Mouse (Mus musculus): ENCODE measurements around the gene Prdm16.

Gene Prdm16

GRCm38 (mm10) chr4:154516470-154516869 is 120.2 kb downstream of the Prdm16 start:
- no peak for DNase-seq (ENCODE audit: low read depth, low spot score)

GRCm38 (mm10) chr4:154513664-154514063 is 123.0 kb downstream of the Prdm16 start:
- no peak for DNase-seq (ENCODE audit: low read depth, low spot score)

- DNase-seq (ENCODE audit: low read depth, low spot score), result no peak
Measured at GRCm38 (mm10) chr4:154512518-154513090, 124.1 kb downstream of the Prdm16 start.

GRCm38 (mm10) chr4:154511767-154512166 is 124.9 kb downstream of the Prdm16 start:
- no peak for DNase-seq (ENCODE audit: low read depth, low spot score)

DNA sequence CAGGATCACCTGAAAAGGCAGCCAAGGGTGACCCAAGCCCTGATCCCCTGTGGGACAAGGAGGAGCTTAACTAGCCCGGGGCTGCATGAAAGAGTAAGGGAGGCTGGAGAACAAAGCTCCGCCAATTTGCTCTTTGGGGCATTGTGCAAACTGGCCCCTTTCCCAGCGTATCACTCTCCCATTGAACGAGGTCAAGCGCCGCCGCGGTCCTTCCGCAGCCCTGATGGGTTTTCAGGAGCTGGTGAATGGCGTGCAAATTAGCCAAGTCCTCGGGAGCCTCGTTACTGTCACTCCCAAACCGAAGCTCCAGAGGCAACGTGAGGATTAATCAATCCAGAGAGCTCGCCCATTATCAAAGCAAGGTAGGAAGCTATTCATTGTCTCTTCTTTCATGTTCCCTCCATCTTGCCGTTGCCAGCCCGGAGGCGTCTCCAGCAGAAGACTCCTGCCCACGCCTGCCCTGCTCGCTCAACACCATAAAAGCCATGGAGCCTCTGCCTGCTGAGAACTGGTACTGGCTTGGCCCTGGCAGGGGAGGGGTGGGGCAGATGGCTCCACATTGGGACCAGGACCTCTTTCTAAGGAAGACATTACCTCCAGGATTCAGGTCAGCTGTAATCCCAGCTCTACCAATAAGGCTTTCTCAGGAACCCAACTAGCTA is 129.8 kb downstream of the Prdm16 start:
- no peak for DNase-seq (ENCODE audit: low read depth, low spot score)

DNA sequence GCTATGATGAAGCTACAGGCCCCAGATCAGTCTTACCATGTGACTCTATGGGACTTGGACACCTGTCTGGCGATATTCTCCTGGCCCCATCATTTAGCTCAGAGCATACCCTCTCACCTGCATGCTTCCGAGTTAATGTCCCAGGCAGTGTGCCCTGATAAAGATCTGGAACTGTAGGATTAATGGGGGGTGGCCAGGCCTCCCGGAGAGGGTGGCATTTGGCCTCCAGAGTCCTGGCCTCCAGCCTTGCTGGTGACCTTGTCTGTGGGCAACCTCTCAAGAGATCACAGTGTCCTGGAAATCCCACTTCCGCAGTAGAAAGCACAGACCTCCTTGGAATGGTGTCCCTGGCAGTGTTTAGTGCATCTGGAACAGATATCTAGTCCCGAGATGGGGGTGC is 131.4 kb downstream of the Prdm16 start:
- DNase-seq (ENCODE audit: low read depth, low spot score), result no peak

DNA sequence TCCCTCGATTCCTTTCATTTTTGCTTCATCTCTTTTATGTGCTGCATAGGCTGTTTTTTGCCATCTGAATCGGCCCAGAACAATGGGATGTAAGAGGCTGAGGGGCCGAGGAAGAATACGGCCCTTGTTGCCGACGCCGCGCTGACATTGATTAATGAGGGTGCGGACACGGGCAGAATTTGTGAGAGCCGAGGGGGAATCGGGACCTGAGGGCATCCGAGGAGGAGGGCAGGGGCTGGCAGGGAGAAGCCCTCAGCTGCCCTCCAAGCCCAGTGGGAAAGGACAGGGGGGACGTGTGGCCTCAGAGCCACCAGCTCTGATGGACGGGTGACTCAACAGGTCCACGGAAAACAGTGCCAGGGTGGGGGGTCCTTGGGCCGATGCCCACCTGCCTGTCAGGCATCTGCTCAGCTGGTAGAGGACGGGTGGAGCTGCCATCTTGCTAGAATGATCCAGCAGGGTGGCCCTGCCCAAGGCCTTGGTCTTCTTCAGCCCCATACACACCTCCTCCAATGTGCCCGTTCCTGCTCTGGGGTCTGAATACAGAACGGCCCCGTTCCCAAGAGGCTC is 133.3 kb downstream of the Prdm16 start:
- DNase-seq (ENCODE audit: low read depth, low spot score), result no peak

GRCm38 (mm10) chr4:154502403-154503000 is 134.2 kb downstream of the Prdm16 start:
- DNase-seq (ENCODE audit: low read depth, low spot score), result no peak

DNA sequence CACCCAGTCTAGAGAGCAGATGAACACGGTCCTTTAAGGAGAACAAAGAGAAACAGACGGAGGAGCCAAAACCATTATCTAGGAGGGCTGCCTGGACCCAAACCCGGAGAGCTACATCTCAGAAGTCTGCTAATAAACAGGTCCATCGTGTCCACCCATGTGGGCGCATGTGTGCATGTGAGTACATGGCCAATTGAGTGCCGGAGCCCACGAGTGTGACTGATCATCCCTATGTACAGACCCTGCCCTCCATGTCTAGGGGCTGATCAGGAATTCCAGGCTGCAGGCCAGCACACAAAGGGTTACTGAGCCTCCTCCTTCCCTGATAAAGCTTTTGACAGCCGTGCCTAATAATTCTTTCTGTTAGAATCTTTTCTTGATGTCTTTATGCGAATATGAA is 136.0 kb downstream of the Prdm16 start:
- no peak for DNase-seq (ENCODE audit: low read depth, low spot score)

- no peak for DNase-seq (ENCODE audit: low read depth, low spot score)
Measured at GRCm38 (mm10) chr4:154499701-154500523, 136.8 kb downstream of the Prdm16 start.

GRCm38 (mm10) chr4:154497423-154498175 is 139.1 kb downstream of the Prdm16 start:
- DNase-seq (ENCODE audit: low read depth, low spot score), result no peak

DNA sequence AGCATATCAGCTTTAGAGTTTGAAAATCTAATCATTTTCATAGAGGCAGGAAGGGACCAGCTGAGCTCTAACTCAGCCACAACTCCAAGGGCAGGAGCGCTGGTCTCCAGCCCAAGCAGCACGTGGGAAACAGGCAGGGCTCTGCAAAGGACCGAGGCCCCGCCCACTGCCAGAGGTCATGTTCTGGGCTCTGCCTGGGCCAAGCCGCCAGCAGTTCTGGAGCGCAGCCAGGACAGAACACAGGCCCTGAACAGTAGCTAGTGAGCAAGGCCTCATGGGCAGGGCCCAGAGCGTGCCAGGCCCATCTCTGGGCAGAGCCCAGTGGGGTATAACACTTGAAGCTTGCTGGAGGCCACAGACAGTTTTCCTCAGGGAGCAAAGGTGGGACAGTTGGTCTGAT is 139.7 kb downstream of the Prdm16 start:
- no peak for DNase-seq (ENCODE audit: low read depth, low spot score)

- no peak for DNase-seq (ENCODE audit: low read depth, low spot score)
Measured at GRCm38 (mm10) chr4:154496522-154496921, 140.2 kb downstream of the Prdm16 start.

- DNase-seq (ENCODE audit: low read depth, low spot score), result no peak
Measured at GRCm38 (mm10) chr4:154493996-154494395, 142.7 kb downstream of the Prdm16 start.

DNA sequence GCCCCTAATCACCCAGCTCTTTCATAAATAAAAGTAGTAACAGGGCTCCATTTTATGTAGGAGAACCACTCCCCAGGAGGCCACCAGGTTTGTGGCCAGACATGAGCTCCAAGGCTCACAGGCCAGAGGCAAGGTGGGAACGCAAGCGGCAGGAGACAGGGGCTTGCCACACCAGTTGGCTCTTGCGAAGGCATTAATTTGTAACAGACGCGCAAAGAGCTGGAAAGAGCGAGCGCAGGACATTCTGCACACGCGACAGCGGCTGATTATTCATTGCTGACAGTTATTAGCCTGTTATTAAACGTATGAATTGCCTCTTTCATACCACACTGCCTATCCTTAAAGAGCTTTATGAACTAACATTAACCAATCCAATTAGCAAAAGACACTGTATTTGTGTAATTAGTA is 144.0 kb downstream of the Prdm16 start:
- DNase-seq (ENCODE audit: low read depth, low spot score), result no peak

- DNase-seq (ENCODE audit: low read depth, low spot score), result no peak
Measured at GRCm38 (mm10) chr4:154492268-154492667, 144.4 kb downstream of the Prdm16 start.

DNA sequence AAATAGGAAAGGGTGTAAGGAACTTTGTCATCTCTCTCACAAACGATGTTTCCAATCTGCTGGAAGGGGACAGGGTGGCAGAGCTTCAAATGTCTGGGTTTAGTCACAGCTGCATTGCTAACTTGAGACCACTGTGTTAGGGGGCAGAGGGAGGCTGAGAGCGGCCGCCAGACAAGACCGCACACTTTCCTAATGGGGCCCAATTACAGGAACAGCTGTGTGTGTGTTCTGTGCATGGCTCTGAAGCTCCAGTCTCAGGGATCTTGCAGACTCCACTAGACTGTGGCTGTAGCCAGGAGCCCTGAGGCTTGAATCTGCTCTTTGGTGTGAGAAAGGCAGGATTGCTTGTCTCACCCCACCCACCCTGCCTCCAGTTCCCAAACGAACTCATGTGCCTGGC is 148.6 kb downstream of the Prdm16 start:
- no peak for DNase-seq (ENCODE audit: low read depth, low spot score)

GRCm38 (mm10) chr4:154482695-154483094 is 154.0 kb downstream of the Prdm16 start:
- DNase-seq (ENCODE audit: low read depth, low spot score), result no peak

- DNase-seq (ENCODE audit: low read depth, low spot score), result no peak
Measured at GRCm38 (mm10) chr4:154481771-154482637, 154.7 kb downstream of the Prdm16 start.

DNA sequence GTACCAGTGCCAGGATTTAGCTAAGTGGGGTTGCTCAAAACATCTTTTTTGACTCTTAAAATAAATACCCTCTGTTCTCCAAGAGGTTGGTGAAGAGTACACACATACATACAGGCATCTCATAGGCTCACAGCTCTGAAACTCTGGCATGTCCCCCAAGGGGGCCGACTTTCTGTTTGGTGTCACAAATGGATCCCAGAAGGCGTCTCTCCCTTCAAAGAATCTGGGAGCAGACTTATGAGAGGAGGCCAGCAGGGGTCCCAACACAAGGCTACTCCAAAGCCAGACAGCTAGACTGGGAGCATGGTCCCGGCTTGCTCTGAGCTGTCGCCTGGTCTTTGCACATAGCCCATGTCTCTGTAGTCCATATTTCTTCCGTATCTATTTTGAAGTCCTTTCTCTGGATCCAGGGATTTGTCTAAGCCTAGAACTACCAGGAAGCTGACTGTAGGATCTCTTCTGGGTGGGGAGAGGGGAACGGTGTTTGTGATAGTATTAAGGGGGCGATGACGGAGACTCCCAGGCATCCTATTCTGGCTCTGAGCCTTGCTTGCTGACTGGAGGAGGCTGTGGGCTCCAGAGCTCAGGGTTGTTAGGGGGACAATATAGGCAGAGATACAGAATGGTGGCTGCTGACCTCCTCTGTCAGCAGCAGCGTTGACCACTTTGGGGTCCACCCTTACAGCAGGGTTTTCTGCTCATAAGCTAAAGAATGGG is 156.0 kb downstream of the Prdm16 start:
- DNase-seq (ENCODE audit: low read depth, low spot score), result no peak
